Mouse (Mus musculus): ENCODE results near the gene Dhrs3. TPM values are rescaled to one million over a fixed set of nuclear protein-coding genes. Genes with fewer than 3 reads are reported as not detected.
A peak's percentile ranks its signal among the peaks of the same experiment; 100 is the strongest.

The Dhrs3 gene
- polyA plus RNA-seq, 1 experiment from 2014 or later, result 128 TPM

- Histone ChIP-seq H3K9me3 (ENCODE audit: control insufficient read depth, low read length) (no peaks in the 10 kb centered on the region), H3K9ac (ENCODE audit: low read length) (no peak overlapping the region), H3K4me3 (ENCODE audit: low read depth, low read length) (no peak overlapping the region), H3K27me3 (ENCODE audit: control insufficient read depth, insufficient read depth, low read length) (no peaks in the 10 kb centered on the region), H3K4me2 (ENCODE audit: low read depth) (no peak overlapping the region), H3K27ac (ENCODE audit: low read depth, low read length) (no peak overlapping the region), H3K36me3 (ENCODE audit: control insufficient read depth, insufficient read depth, low read length) (peaks cover 8% of the 10 kb centered on the region), H3K4me1 (ENCODE audit: control insufficient read depth, insufficient read depth, low read length) (no peaks in the 10 kb centered on the region)
- no peak for ATAC-seq (ENCODE audit: insufficient read depth, low FRiP score, low TSS enrichment)
- DNase-seq (ENCODE audit: low spot score), result no peak
- WGBS, result 76% methylated on average over 4 of the region's 4 CpGs
These were observed 24.5 kb downstream of the Dhrs3 start for GRCm38 (mm10) chr4:144917101-144917500.

DNA sequence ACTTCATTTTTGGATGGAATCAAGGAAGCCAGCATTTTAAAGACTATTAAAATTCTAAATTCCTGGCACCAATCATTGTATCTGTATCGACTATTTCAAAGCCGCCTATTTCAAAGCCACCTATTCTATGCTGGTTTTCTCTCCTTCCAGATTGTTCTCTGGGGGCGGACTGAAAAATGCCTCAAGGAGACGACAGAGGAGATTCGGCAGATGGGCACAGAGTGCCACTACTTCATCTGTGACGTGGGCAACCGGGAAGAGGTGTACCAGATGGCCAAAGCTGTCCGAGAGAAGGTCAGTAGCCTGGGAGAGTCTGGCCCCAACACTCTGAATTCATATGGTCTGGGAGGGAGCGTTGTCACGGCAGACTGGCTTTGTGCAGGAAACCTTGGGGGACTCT is 25.9 kb downstream of the Dhrs3 start:
- DNase-seq (ENCODE audit: low spot score) (no peak), ATAC-seq (ENCODE audit: insufficient read depth, low FRiP score, low TSS enrichment) (no peak)
- Histone ChIP-seq H3K4me2 (ENCODE audit: low read depth) (no peak overlapping the region), H3K4me3 (ENCODE audit: low read depth, low read length) (no peak overlapping the region), H3K27ac (ENCODE audit: low read depth, low read length) (no peak overlapping the region), H3K9ac (ENCODE audit: low read length) (no peak overlapping the region), H3K27me3 (ENCODE audit: control insufficient read depth, insufficient read depth, low read length) (no peaks in the 10 kb centered on the region), H3K4me1 (ENCODE audit: control insufficient read depth, insufficient read depth, low read length) (no peaks in the 10 kb centered on the region), H3K9me3 (ENCODE audit: control insufficient read depth, low read length) (no peaks in the 10 kb centered on the region), H3K36me3 (ENCODE audit: control insufficient read depth, insufficient read depth, low read length) (peaks cover 8% of the 10 kb centered on the region)
- WGBS, result 93% methylated on average over 10 of the region's 10 CpGs

- H3K36me3 ChIP-seq (ENCODE audit: control insufficient read depth, insufficient read depth, low read length), result 0 out of 2 replicates have a peak, but pooled peaks cover 2% of the 10 kb centered on the region
- WGBS, result 87% methylated on average over 5 of the region's 5 CpGs
- H3K4me3 ChIP-seq (ENCODE audit: low read depth, low read length), result no peak overlapping the region
These were observed 36.2 kb downstream of the Dhrs3 start for GRCm38 (mm10) chr4:144928693-144929436.

DNA sequence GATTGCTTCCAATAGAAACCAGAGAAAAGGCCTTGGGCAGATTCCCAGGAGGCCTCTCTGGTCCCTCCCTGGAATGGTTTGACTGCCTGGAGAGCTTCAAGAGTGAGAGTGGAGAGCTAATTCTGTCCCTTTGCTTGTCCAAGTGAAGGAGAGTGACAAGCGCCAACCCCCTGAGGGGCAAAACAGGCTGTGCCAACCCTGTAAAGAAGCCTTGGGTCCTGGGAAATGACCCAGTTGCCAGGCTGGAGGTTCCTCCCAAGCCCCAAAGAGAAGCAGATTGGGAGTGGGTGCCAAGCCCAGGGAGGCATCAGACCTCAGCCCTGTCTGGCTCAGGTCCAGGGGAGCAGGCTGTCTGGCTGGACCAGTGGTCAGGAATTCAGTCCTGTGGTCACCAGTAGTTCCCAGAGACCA is 37.2 kb downstream of the Dhrs3 start:
- Histone ChIP-seq H3K27me3 (ENCODE audit: control insufficient read depth, insufficient read depth, low read length) (no peaks in the 10 kb centered on the region), H3K4me3 (ENCODE audit: low read depth, low read length) (no peak overlapping the region), H3K36me3 (ENCODE audit: control insufficient read depth, insufficient read depth, low read length) (0 out of 2 replicates have a peak, but pooled peaks cover 2% of the 10 kb centered on the region), H3K4me1 (ENCODE audit: control insufficient read depth, insufficient read depth, low read length) (no peaks in the 10 kb centered on the region), H3K9me3 (ENCODE audit: control insufficient read depth, low read length) (no peaks in the 10 kb centered on the region), H3K9ac (ENCODE audit: low read length) (no peak overlapping the region), H3K4me2 (ENCODE audit: low read depth) (no peak overlapping the region), H3K27ac (ENCODE audit: low read depth, low read length) (no peak overlapping the region)
- 95% methylated on average over 1 of the region's 1 CpGs for WGBS
- no peak for DNase-seq (ENCODE audit: low spot score)
- ATAC-seq (ENCODE audit: insufficient read depth, low FRiP score, low TSS enrichment), result no peak; the same call in 1 of the 2 replicates

More at GRCm38 (mm10) chr4:144928693-144929436, 36.2 kb downstream of the Dhrs3 start:
- no peak overlapping the region for H3K4me2 ChIP-seq (ENCODE audit: low read depth)
- ATAC-seq (ENCODE audit: insufficient read depth, low FRiP score, low TSS enrichment) (no peak), DNase-seq (ENCODE audit: low spot score) (no peak)
- H3K4me1 ChIP-seq (ENCODE audit: control insufficient read depth, insufficient read depth, low read length), result no peaks in the 10 kb centered on the region
- H3K9ac ChIP-seq (ENCODE audit: low read length), result no peak overlapping the region
- no peaks in the 10 kb centered on the region for H3K27me3 ChIP-seq (ENCODE audit: control insufficient read depth, insufficient read depth, low read length)
- no peaks in the 10 kb centered on the region for H3K9me3 ChIP-seq (ENCODE audit: control insufficient read depth, low read length)
- H3K27ac ChIP-seq (ENCODE audit: low read depth, low read length), result no peak overlapping the region

GRCm38 (mm10) chr4:144930366-144930765 is 37.7 kb downstream of the Dhrs3 start:
- ATAC-seq (ENCODE audit: insufficient read depth, low FRiP score, low TSS enrichment) (no peak), DNase-seq (ENCODE audit: low spot score) (peak; percentile 29)
- WGBS, result 40% methylated on average over 10 of the region's 10 CpGs
- H3K4me2 ChIP-seq (ENCODE audit: low read depth), result no peak overlapping the region
- H3K9ac ChIP-seq (ENCODE audit: low read length), result no peak overlapping the region
- H3K4me1 ChIP-seq (ENCODE audit: control insufficient read depth, insufficient read depth, low read length), result no peaks in the 10 kb centered on the region
- no peak overlapping the region for H3K27ac ChIP-seq (ENCODE audit: low read depth, low read length)
- no peaks in the 10 kb centered on the region for H3K9me3 ChIP-seq (ENCODE audit: control insufficient read depth, low read length)
- no peak overlapping the region for H3K4me3 ChIP-seq (ENCODE audit: low read depth, low read length)
- 0 out of 2 replicates have a peak, but pooled peaks cover 2% of the 10 kb centered on the region for H3K36me3 ChIP-seq (ENCODE audit: control insufficient read depth, insufficient read depth, low read length)
- no peaks in the 10 kb centered on the region for H3K27me3 ChIP-seq (ENCODE audit: control insufficient read depth, insufficient read depth, low read length)

DNA sequence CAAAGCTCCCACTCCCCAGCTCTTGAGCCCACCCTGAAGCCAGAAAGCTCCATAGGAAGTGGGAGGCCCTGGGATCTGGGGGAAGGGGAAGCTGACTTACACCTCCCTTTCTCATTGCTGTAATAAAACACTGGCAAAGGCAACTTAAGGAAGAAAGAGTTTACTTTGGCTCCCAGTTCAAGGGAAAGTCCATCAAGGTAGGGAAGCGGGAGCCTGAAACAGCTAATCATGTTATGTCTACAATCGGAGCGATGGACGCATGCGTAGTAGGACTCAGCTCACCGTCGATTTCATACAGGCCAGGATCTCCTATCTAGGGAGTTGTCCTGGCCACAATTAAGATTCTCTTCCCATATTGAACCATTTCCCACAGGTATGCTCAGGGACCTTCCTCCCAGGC is 38.5 kb downstream of the Dhrs3 start:
- Histone ChIP-seq H3K4me3 (ENCODE audit: low read depth, low read length) (no peak overlapping the region), H3K4me2 (ENCODE audit: low read depth) (no peak overlapping the region), H3K9ac (ENCODE audit: low read length) (no peak overlapping the region), H3K27ac (ENCODE audit: low read depth, low read length) (no peak overlapping the region), H3K4me1 (ENCODE audit: control insufficient read depth, insufficient read depth, low read length) (no peaks in the 10 kb centered on the region), H3K36me3 (ENCODE audit: control insufficient read depth, insufficient read depth, low read length) (0 out of 2 replicates have a peak, but pooled peaks cover 2% of the 10 kb centered on the region), H3K9me3 (ENCODE audit: control insufficient read depth, low read length) (no peaks in the 10 kb centered on the region), H3K27me3 (ENCODE audit: control insufficient read depth, insufficient read depth, low read length) (no peaks in the 10 kb centered on the region)
- no peak for DNase-seq (ENCODE audit: low spot score)
- WGBS, result 90% methylated on average over 7 of the region's 7 CpGs
- ATAC-seq (ENCODE audit: insufficient read depth, low FRiP score, low TSS enrichment), result no peak

DNA sequence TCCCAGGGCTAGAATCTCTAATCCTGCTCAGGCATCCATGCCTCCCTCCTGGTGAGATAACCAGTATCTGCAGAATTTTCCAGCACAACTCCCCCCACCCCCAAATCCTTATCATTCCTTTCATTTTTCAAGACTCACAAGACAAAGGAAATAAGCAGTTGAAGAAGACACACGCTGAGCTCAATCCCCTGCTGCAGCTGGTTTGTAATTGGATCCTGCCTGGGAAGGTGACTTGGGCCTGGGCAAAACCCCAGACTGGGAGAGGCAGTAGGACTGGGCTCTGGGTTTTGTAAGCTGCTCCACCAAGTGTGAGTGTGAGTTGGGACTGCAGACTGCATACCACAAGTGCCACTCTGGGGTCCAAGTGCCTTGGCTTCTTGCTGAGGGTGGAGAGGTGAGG is 41.9 kb downstream of the Dhrs3 start:
- Histone ChIP-seq H3K4me2 (ENCODE audit: low read depth) (no peak overlapping the region), H3K9ac (ENCODE audit: low read length) (no peak overlapping the region), H3K36me3 (ENCODE audit: control insufficient read depth, insufficient read depth, low read length) (no peaks in the 10 kb centered on the region), H3K4me1 (ENCODE audit: control insufficient read depth, insufficient read depth, low read length) (no peaks in the 10 kb centered on the region), H3K9me3 (ENCODE audit: control insufficient read depth, low read length) (no peaks in the 10 kb centered on the region), H3K4me3 (ENCODE audit: low read depth, low read length) (no peak overlapping the region), H3K27ac (ENCODE audit: low read depth, low read length) (no peak overlapping the region), H3K27me3 (ENCODE audit: control insufficient read depth, insufficient read depth, low read length) (no peaks in the 10 kb centered on the region)
- 16% methylated on average over 1 of the region's 1 CpGs for WGBS
- ATAC-seq (ENCODE audit: insufficient read depth, low FRiP score, low TSS enrichment) (no peak), DNase-seq (ENCODE audit: low spot score) (no peak)

- H3K36me3 ChIP-seq (ENCODE audit: control insufficient read depth, insufficient read depth, low read length), result no peaks in the 10 kb centered on the region
- H3K9me3 ChIP-seq (ENCODE audit: control insufficient read depth, low read length), result no peaks in the 10 kb centered on the region
- H3K4me1 ChIP-seq (ENCODE audit: control insufficient read depth, insufficient read depth, low read length), result peaks cover 2% of the 10 kb centered on the region; the same call in 1 of the 2 replicates
- DNase-seq (ENCODE audit: low spot score) (no peak), ATAC-seq (ENCODE audit: insufficient read depth, low FRiP score, low TSS enrichment) (no peak)
- no peak overlapping the region for H3K9ac ChIP-seq (ENCODE audit: low read length)
- H3K27me3 ChIP-seq (ENCODE audit: control insufficient read depth, insufficient read depth, low read length), result no peaks in the 10 kb centered on the region
- no peak overlapping the region for H3K4me3 ChIP-seq (ENCODE audit: low read depth, low read length)
- no peak overlapping the region for H3K27ac ChIP-seq (ENCODE audit: low read depth, low read length)
- no peak overlapping the region for H3K4me2 ChIP-seq (ENCODE audit: low read depth)
- 86% methylated on average over 3 of the region's 3 CpGs for WGBS
These were observed 44.0 kb downstream of the Dhrs3 start for GRCm38 (mm10) chr4:144936563-144937154.
